Mouse (Mus musculus): ENCODE data around the gene Aspa. TPM values are rescaled to one million over a fixed set of nuclear protein-coding genes. Genes with fewer than 3 reads are reported as not detected.

The Aspa gene
- polyA plus RNA-seq, 1 experiment: 2.1 TPM

GRCm38 (mm10) chr11:73289621-73290020 is 39.8 kb downstream of the Aspa start:
- Histone ChIP-seq H3K27me3 (ENCODE audit: control insufficient read depth, insufficient read depth, low read length, poor library complexity, severe bottlenecking) (no peaks in the 10 kb centered on the region), H3K4me1 (ENCODE audit: control insufficient read depth, insufficient read depth, low read length) (no peaks in the 10 kb centered on the region), H3K27ac (ENCODE audit: insufficient read depth, low read length) (no peak overlapping the region), H3K9me3 (replicated peaks; ENCODE audit: control insufficient read depth, insufficient read depth, low read length, poor library complexity, severe bottlenecking) (no peaks in the 10 kb centered on the region), H3K9ac (ENCODE audit: low read depth, poor library complexity, severe bottlenecking) (no peak overlapping the region), H3K36me3 (ENCODE audit: control insufficient read depth, insufficient read depth, low read length, poor library complexity, severe bottlenecking) (no peaks in the 10 kb centered on the region), H3K4me3 (ENCODE audit: low read depth, low read length) (no peak overlapping the region)
- TF ChIP-seq EP300 (IDR thresholded peaks at IDR 0.05; ENCODE audit: insufficient read depth, low read depth, low read length): no peak
- TF ChIP-seq CTCF (IDR thresholded peaks at IDR 0.05; ENCODE audit: low read depth, low read length): no peak
- no peak for TF ChIP-seq POLR2A (IDR thresholded peaks at IDR 0.05; ENCODE audit: insufficient read depth, low read length)

DNA sequence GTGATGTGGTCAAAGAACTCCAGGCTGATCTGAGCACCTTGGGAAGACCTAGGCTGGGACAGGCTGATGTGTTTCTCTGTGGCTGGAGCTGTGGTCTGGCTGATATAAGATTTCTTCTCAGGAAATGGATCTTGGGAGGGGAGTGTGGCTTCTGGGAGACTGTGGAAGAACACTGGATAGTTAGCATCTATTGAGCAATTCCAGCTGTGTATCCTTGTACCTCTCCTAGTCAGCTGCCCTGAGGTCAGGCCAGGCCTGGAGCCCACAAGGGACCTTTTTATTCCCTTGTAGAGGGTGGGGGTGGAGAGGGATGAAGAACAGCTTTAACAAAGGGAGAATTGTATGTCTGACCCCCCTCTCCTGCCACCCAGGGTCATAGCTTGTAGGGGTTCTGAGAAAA is 45.0 kb downstream of the Aspa start:
- H3K9me3 ChIP-seq (replicated peaks; ENCODE audit: control insufficient read depth, insufficient read depth, low read length, poor library complexity, severe bottlenecking): no peaks in the 10 kb centered on the region
- no peaks in the 10 kb centered on the region for H3K4me1 ChIP-seq (ENCODE audit: control insufficient read depth, insufficient read depth, low read length)
- no peak overlapping the region for H3K4me3 ChIP-seq (ENCODE audit: low read depth, low read length)
- no peak overlapping the region for H3K9ac ChIP-seq (ENCODE audit: low read depth, poor library complexity, severe bottlenecking)
- H3K36me3 ChIP-seq (ENCODE audit: control insufficient read depth, insufficient read depth, low read length, poor library complexity, severe bottlenecking): no peaks in the 10 kb centered on the region
- no peak overlapping the region for H3K27ac ChIP-seq (ENCODE audit: insufficient read depth, low read length)
- H3K27me3 ChIP-seq (ENCODE audit: control insufficient read depth, insufficient read depth, low read length, poor library complexity, severe bottlenecking): no peaks in the 10 kb centered on the region
- no peak for TF ChIP-seq CTCF (IDR thresholded peaks at IDR 0.05; ENCODE audit: low read depth, low read length)
- TF ChIP-seq EP300 (IDR thresholded peaks at IDR 0.05; ENCODE audit: insufficient read depth, low read depth, low read length): no peak
- TF ChIP-seq POLR2A (IDR thresholded peaks at IDR 0.05; ENCODE audit: insufficient read depth, low read length): no peak

DNA sequence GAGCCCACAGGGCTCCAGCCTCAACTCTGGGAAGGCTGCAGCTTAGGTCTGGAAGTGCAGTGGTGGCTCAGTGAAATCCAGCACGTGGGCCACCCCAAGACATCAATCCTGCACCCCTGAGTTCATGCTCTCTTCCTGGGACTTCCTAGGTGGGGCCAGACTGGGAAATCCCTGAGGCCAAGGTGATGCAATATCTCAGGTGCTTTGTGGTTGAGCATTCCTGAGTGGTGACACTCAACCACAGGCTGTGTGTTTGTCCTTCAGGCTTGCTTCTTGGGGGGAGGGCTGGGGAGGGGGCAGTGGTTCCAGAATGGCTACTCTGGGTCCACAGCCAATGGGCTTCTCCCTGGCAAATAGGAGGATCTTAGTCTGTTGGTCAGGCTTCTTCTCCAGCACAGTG is 45.5 kb downstream of the Aspa start:
- no peak overlapping the region for H3K9ac ChIP-seq (ENCODE audit: low read depth, poor library complexity, severe bottlenecking)
- H3K4me1 ChIP-seq (ENCODE audit: control insufficient read depth, insufficient read depth, low read length): no peaks in the 10 kb centered on the region
- H3K36me3 ChIP-seq (ENCODE audit: control insufficient read depth, insufficient read depth, low read length, poor library complexity, severe bottlenecking): no peaks in the 10 kb centered on the region
- H3K9me3 ChIP-seq (replicated peaks; ENCODE audit: control insufficient read depth, insufficient read depth, low read length, poor library complexity, severe bottlenecking): no peaks in the 10 kb centered on the region
- no peak overlapping the region for H3K27ac ChIP-seq (ENCODE audit: insufficient read depth, low read length)
- TF ChIP-seq POLR2A (IDR thresholded peaks at IDR 0.05; ENCODE audit: insufficient read depth, low read length): no peak
- no peak for TF ChIP-seq CTCF (IDR thresholded peaks at IDR 0.05; ENCODE audit: low read depth, low read length)
- TF ChIP-seq EP300 (IDR thresholded peaks at IDR 0.05; ENCODE audit: insufficient read depth, low read depth, low read length): no peak
- no peak overlapping the region for H3K4me3 ChIP-seq (ENCODE audit: low read depth, low read length)
- no peaks in the 10 kb centered on the region for H3K27me3 ChIP-seq (ENCODE audit: control insufficient read depth, insufficient read depth, low read length, poor library complexity, severe bottlenecking)

DNA sequence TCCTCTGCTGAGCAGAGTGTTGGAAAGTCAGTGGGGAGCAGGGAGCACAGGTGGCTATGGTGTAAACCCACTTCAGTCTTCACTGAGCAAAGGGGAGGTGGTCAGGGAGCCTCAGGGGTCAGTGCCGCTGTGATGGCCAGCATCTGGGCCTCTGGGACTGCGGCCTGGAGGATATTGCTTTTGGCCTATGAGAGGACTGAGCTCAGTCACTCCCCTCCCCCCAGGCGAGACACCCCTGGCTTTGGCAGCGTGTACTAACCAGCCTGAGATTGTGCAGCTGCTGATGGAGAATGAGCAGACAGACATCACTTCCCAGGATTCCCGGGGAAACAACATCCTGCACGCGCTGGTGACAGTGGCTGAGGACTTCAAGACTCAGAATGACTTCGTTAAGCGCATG is 46.0 kb downstream of the Aspa start:
- H3K9me3 ChIP-seq (replicated peaks; ENCODE audit: control insufficient read depth, insufficient read depth, low read length, poor library complexity, severe bottlenecking): no peaks in the 10 kb centered on the region
- no peak overlapping the region for H3K4me3 ChIP-seq (ENCODE audit: low read depth, low read length)
- no peaks in the 10 kb centered on the region for H3K4me1 ChIP-seq (ENCODE audit: control insufficient read depth, insufficient read depth, low read length)
- no peaks in the 10 kb centered on the region for H3K36me3 ChIP-seq (ENCODE audit: control insufficient read depth, insufficient read depth, low read length, poor library complexity, severe bottlenecking)
- H3K27ac ChIP-seq (ENCODE audit: insufficient read depth, low read length): no peak overlapping the region
- H3K27me3 ChIP-seq (ENCODE audit: control insufficient read depth, insufficient read depth, low read length, poor library complexity, severe bottlenecking): no peaks in the 10 kb centered on the region
- no peak overlapping the region for H3K9ac ChIP-seq (ENCODE audit: low read depth, poor library complexity, severe bottlenecking)
- TF ChIP-seq EP300 (IDR thresholded peaks at IDR 0.05; ENCODE audit: insufficient read depth, low read depth, low read length) (no peak), POLR2A (IDR thresholded peaks at IDR 0.05; ENCODE audit: insufficient read depth, low read length) (no peak), CTCF (IDR thresholded peaks at IDR 0.05; ENCODE audit: low read depth, low read length) (no peak)

GRCm38 (mm10) chr11:73281528-73282027 is 47.8 kb downstream of the Aspa start:
- H3K4me3 ChIP-seq (ENCODE audit: low read depth, low read length): peak overlapping the region; percentile 48
- H3K36me3 ChIP-seq (ENCODE audit: control insufficient read depth, insufficient read depth, low read length, poor library complexity, severe bottlenecking): no peaks in the 10 kb centered on the region
- TF ChIP-seq POLR2A (IDR thresholded peaks at IDR 0.05; ENCODE audit: insufficient read depth, low read length) (no peak), CTCF (IDR thresholded peaks at IDR 0.05; ENCODE audit: low read depth, low read length) (peak; percentile 67), EP300 (IDR thresholded peaks at IDR 0.05; ENCODE audit: insufficient read depth, low read depth, low read length) (peak; percentile 47; the same call in 1 of the 2 replicates)
- H3K9me3 ChIP-seq (replicated peaks; ENCODE audit: control insufficient read depth, insufficient read depth, low read length, poor library complexity, severe bottlenecking): no peaks in the 10 kb centered on the region
- H3K27ac ChIP-seq (ENCODE audit: insufficient read depth, low read length): no peak overlapping the region
- H3K9ac ChIP-seq (ENCODE audit: low read depth, poor library complexity, severe bottlenecking): no peak overlapping the region
- no peaks in the 10 kb centered on the region for H3K27me3 ChIP-seq (ENCODE audit: control insufficient read depth, insufficient read depth, low read length, poor library complexity, severe bottlenecking)
- no peaks in the 10 kb centered on the region for H3K4me1 ChIP-seq (ENCODE audit: control insufficient read depth, insufficient read depth, low read length)

GRCm38 (mm10) chr11:73280710-73281109 is 48.7 kb downstream of the Aspa start:
- Histone ChIP-seq H3K9me3 (replicated peaks; ENCODE audit: control insufficient read depth, insufficient read depth, low read length, poor library complexity, severe bottlenecking) (no peaks in the 10 kb centered on the region), H3K36me3 (ENCODE audit: control insufficient read depth, insufficient read depth, low read length, poor library complexity, severe bottlenecking) (no peaks in the 10 kb centered on the region), H3K27ac (ENCODE audit: insufficient read depth, low read length) (no peak overlapping the region), H3K9ac (ENCODE audit: low read depth, poor library complexity, severe bottlenecking) (no peak overlapping the region), H3K4me3 (ENCODE audit: low read depth, low read length) (no peak overlapping the region), H3K27me3 (ENCODE audit: control insufficient read depth, insufficient read depth, low read length, poor library complexity, severe bottlenecking) (no peaks in the 10 kb centered on the region), H3K4me1 (ENCODE audit: control insufficient read depth, insufficient read depth, low read length) (no peaks in the 10 kb centered on the region)
- TF ChIP-seq POLR2A (IDR thresholded peaks at IDR 0.05; ENCODE audit: insufficient read depth, low read length) (no peak), CTCF (IDR thresholded peaks at IDR 0.05; ENCODE audit: low read depth, low read length) (no peak), EP300 (IDR thresholded peaks at IDR 0.05; ENCODE audit: insufficient read depth, low read depth, low read length) (no peak)

All from ES-Bruce4 (cell line).